Mouse (Mus musculus) midbrain, embryonic 14.5 days (tissue): Measurements from ENCODE around the gene Mob1b. TPM values are rescaled to one million over a fixed set of nuclear protein-coding genes. Genes with fewer than 3 reads are reported as not detected.

Experiments
- ATAC-seq: fragments of 200-750 bp; cut with Nextera tagmentation; 2 replicates; pipeline ENCODE4 v1.8.0; 2017; ENCODE audit warnings: moderate number of reproducible peaks, moderate library complexity; ENCODE audit not compliant: low FRiP score, low TSS enrichment
- DNase-seq: peaks from one replicate; pipeline ENCODE4 v3.0.0-alpha.2; 2015
- H3K27ac ChIP-seq: fragments of 300-500 bp; sonication (generic); replicated peaks from 2 replicates; pipeline ENCODE4 v1.5.1; 2014; ENCODE audit warnings: mild to moderate bottlenecking, low read depth, low read length, moderate library complexity
- H3K27me3 ChIP-seq: fragments of 300-500 bp; sonication (generic); 2 replicates; pipeline ENCODE4 v1.6.1; 2014; ENCODE audit warnings: low read length, control low read depth, mixed read lengths; ENCODE audit not compliant: control insufficient read depth, insufficient read depth
- H3K36me3 ChIP-seq: fragments of 300-500 bp; sonication (generic); 2 replicates; pipeline ENCODE4 v1.6.1; 2014; ENCODE audit warnings: low read length, control low read depth; ENCODE audit not compliant: control insufficient read depth, insufficient read depth
- H3K4me1 ChIP-seq: fragments of 300-500 bp; sonication (generic); 2 replicates; pipeline ENCODE4 v1.6.1; 2014; ENCODE audit warnings: mild to moderate bottlenecking, antibody characterized with exemption, low read length, control low read depth; ENCODE audit not compliant: control insufficient read depth, insufficient read depth
- H3K4me2 ChIP-seq: fragments of 300-500 bp; sonication (generic); 2 replicates; pipeline ENCODE4 v1.6.1; 2014; ENCODE audit warnings: mild to moderate bottlenecking, low read length, moderate library complexity
- H3K4me3 ChIP-seq: fragments of 300-500 bp; sonication (generic); replicated peaks from 2 replicates; pipeline ENCODE4 v1.5.1; 2014; ENCODE audit warnings: low read depth, low read length
- H3K9ac ChIP-seq: fragments of 300-500 bp; sonication (generic); replicated peaks from 2 replicates; pipeline ENCODE4 v1.6.1; 2014; ENCODE audit warnings: mild to moderate bottlenecking, low read length, moderate library complexity
- H3K9me3 ChIP-seq: fragments of 300-500 bp; sonication (generic); 2 replicates; pipeline ENCODE4 v1.6.1; 2016; ENCODE audit warnings: low read length, control low read depth, mixed read lengths; ENCODE audit not compliant: control insufficient read depth
- WGBS: fragments of 180-500 bp; shearing (Covaris S2); extraction: QIAGEN DNeasy Blood & Tissue Kit; methylation state at CpG from one replicate; pipeline ENCODE4 v1.1.7; 2014; 5-methylcytosine and 5-hydroxymethylcytosine counted together
- polyA plus RNA-seq: library from polyadenylated mRNA; unstranded; fragments of >200 nt; fragmentation: Nextera tagmentation; extraction: Ambion mirVana; gene quantifications from 2 replicates; pipeline ENCODE4 v1.2.1, GENCODE M21; 2014

The Mob1b gene
- polyA plus RNA-seq, 1 experiment from 2014 or later = 13.7 TPM

GRCm38 (mm10) chr5:88806278-88806677, 85.6 kb downstream of the Mob1b start:
- Histone ChIP-seq H3K27me3 (no peaks in the 10 kb centered on the region), H3K9ac (no peak overlapping the region), H3K27ac (no peak overlapping the region), H3K4me3 (no peak overlapping the region), H3K4me1 (no peaks in the 10 kb centered on the region), H3K4me2 (no peak overlapping the region), H3K9me3 (no peaks in the 10 kb centered on the region), H3K36me3 (no peaks in the 10 kb centered on the region)
- ATAC-seq (no peak), DNase-seq (no peak)
- 17% methylated on average over 5 of the region's 5 CpGs for WGBS

DNA sequence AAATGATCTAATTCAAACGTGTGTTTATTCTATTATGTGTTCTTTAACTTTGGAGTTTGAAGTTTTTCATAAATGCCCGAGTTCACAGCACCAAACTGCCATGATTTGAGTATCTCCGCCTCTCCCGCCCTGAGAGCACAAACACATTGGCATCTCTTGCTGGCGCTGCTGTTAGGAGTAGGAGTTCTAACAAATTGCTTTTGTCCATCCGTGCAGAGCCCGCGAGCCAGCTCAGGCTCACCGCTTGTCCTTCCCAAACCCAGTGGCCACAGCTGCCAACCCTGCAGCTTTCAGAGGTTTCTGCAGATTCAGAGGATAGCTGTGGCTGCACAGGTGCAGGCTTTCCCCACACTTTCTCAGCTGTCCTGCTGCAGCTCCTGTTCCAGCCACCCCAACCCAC, 86.7 kb downstream of the Mob1b start:
- Histone ChIP-seq H3K27ac (no peak overlapping the region), H3K4me3 (no peak overlapping the region), H3K9ac (no peak overlapping the region), H3K27me3 (no peaks in the 10 kb centered on the region), H3K4me1 (no peaks in the 10 kb centered on the region), H3K9me3 (no peaks in the 10 kb centered on the region), H3K36me3 (no peaks in the 10 kb centered on the region), H3K4me2 (no peak overlapping the region)
- no peak for ATAC-seq
- 35% methylated on average over 9 of the region's 9 CpGs for WGBS
- DNase-seq = no peak

GRCm38 (mm10) chr5:88813188-88813587, 92.5 kb downstream of the Mob1b start:
- H3K36me3 ChIP-seq = no peaks in the 10 kb centered on the region
- no peak overlapping the region for H3K4me3 ChIP-seq
- WGBS = 87% methylated on average over 2 of the region's 2 CpGs
- H3K4me2 ChIP-seq = no peak overlapping the region
- DNase-seq (no peak), ATAC-seq (no peak)
- H3K4me1 ChIP-seq = no peaks in the 10 kb centered on the region
- H3K9ac ChIP-seq = no peak overlapping the region
- no peaks in the 10 kb centered on the region for H3K27me3 ChIP-seq
- no peaks in the 10 kb centered on the region for H3K9me3 ChIP-seq
- H3K27ac ChIP-seq = no peak overlapping the region

Other genes with a start within 250 kb of the Mob1b start
- gene Enam, start 232.9 kb upstream of the Mob1b start, polyA plus RNA-seq = not detected in 2 replicates
- gene Jchain, start 193.0 kb upstream of the Mob1b start, polyA plus RNA-seq = 0.36 and 0.39 TPM in 2 replicates
- gene Utp3, start 166.4 kb upstream of the Mob1b start, polyA plus RNA-seq = 42.0 and 46.2 TPM in 2 replicates
- 268 and 322 TPM in 2 replicates for gene Rufy3, start 155.8 kb upstream of the Mob1b start, polyA plus RNA-seq
- 63.6 and 82.7 TPM in 2 replicates for gene Grsf1, start 44.7 kb upstream of the Mob1b start, polyA plus RNA-seq
- gene Dck, start 44.1 kb downstream of the Mob1b start, polyA plus RNA-seq = 51.0 and 67.5 TPM in 2 replicates
- gene Slc4a4, start 166.0 kb downstream of the Mob1b start, polyA plus RNA-seq = 4.8 and 6.6 TPM in 2 replicates